Mouse (Mus musculus): ENCODE measurements around the gene Sec31a.

- no peak for TF ChIP-seq EP300 (IDR thresholded peaks at IDR 0.05; ENCODE audit: low read depth)
- no peak for TF ChIP-seq CTCF (IDR thresholded peaks at IDR 0.05; ENCODE audit: low read depth)
Observed at GRCm38 (mm10) chr5:100341042-100341441, 75.0 kb downstream of the Sec31a start.

All from liver, postnatal 0 days (tissue).